Mouse (Mus musculus): ENCODE results near the gene Kif2c. TPM values are rescaled to one million over a fixed set of nuclear protein-coding genes. Genes with fewer than 3 reads are reported as not detected.

The Kif2c gene
- 2.1 TPM for polyA plus RNA-seq (2014; fragmentation: Illumina TruSeq; extraction: RNeasy Lipid Tissue Mini Kit (QIAGEN cat#74804); ENCODE audit: low read depth, low replicate concordance)

GRCm38 (mm10) chr4:117181863-117182758, at the start of gene Kif2c:
TSS of gene Kif2c (minus strand) at chr4:117182639.

GRCm38 (mm10) chr4:117155792-117156355, 26.6 kb downstream of the Kif2c start, which contains the start of gene Rps8:
TSS of gene Rps8 (minus strand) at chr4:117156243.

DNA sequence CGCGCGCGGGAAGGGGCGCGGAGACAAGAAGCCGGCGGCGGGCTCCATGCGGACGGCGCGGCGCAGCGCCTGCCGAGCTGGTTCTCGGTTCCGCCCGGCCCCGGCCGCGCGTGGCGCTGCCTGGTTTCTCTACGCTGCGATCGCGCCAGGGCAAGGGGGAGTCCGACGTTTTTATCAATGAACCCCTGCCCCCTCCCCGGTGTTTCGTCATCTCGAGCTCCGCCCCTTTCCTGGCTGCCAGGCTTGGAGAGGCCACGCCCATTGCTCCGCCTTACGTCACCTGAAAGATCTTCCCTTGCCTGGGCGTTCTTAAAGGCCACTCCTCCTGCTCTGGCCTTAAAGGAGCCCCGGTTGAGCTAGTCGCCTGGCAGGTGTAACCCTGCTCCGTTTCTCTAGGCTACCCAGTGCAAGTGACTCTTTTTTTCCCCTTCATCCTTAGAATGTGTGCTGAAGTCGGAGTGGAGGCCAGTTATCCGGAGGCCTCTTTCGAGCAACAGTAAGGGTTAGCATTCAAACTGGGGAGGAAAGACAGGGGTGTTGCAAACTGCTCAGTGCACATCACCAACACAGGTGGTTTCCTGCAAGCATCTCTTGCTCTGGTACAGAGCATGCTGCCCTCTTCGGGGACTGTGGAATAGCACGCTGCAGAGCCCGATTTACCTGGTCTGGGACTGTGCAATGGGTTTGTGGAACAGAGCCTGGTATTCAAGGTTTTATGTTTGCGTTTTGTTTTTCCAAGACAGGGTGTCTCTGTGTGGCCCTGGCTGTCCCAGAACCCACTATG, 48.4 kb downstream of the Kif2c start, which contains the start of gene Plk3:
TSS of gene Plk3 (minus strand) at position 147 of the 784 bp plus-strand sequence.

GRCm38 (mm10) chr4:117126675-117127290, 55.7 kb downstream of the Kif2c start, which contains the start of gene Tctex1d4:
TSS of gene Tctex1d4 (plus strand) at chr4:117126794.

DNA sequence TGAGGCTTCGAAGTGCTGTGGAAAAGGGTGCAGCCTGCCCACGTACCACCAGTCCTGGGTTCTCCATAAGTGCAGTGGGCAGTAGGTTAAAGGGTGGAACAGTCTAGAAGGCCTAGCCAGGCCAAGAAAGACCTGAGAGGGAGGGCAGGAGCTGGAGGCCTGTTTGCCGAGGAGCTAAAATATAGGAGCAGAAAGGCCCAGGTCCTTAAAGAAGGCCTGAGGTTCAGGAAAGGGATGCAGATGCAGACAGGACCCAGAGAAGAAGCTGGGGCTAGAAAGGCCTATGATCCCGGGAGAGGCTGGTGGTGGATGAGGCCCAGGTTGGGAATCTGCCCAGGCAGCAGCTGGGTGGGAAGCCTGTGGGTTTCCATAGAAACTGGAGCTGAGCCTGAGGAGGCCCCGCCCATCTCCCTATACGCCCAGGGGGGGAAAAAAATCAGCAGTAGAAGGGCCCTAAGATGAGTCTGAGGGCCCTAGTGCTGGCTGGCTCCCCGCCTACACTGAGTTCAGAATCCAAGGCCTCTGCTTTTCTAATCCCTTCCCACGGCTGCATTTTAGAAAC, 57.0 kb downstream of the Kif2c start, which contains the start of gene Btbd19:
TSS of gene Btbd19 (minus strand) at position 378 of the 562 bp plus-strand sequence.

Other genes starting within 250 kb of the Kif2c start
- gene Urod, start 188.2 kb downstream of the Kif2c start, polyA plus RNA-seq (2014; fragmentation: Illumina TruSeq; extraction: RNeasy Lipid Tissue Mini Kit (QIAGEN cat#74804); ENCODE audit: low read depth, low replicate concordance): 7.3 TPM
- gene Hectd3, start 187.3 kb downstream of the Kif2c start, polyA plus RNA-seq (2014; fragmentation: Illumina TruSeq; extraction: RNeasy Lipid Tissue Mini Kit (QIAGEN cat#74804); ENCODE audit: low read depth, low replicate concordance): 15.8 TPM
- 14.4 TPM for gene Eif2b3, start 163.2 kb downstream of the Kif2c start, polyA plus RNA-seq (2014; fragmentation: Illumina TruSeq; extraction: RNeasy Lipid Tissue Mini Kit (QIAGEN cat#74804); ENCODE audit: low read depth, low replicate concordance)
- not detected for gene Ptch2, start 86.6 kb downstream of the Kif2c start, polyA plus RNA-seq (2014; fragmentation: Illumina TruSeq; extraction: RNeasy Lipid Tissue Mini Kit (QIAGEN cat#74804); ENCODE audit: low read depth, low replicate concordance)
- gene Btbd19, start 56.9 kb downstream of the Kif2c start, polyA plus RNA-seq (2014; fragmentation: Illumina TruSeq; extraction: RNeasy Lipid Tissue Mini Kit (QIAGEN cat#74804); ENCODE audit: low read depth, low replicate concordance): 2.7 TPM
- not detected for gene Tctex1d4, start 55.8 kb downstream of the Kif2c start, polyA plus RNA-seq (2014; fragmentation: Illumina TruSeq; extraction: RNeasy Lipid Tissue Mini Kit (QIAGEN cat#74804); ENCODE audit: low read depth, low replicate concordance)
- 2.1 TPM for gene Plk3, start 48.7 kb downstream of the Kif2c start, polyA plus RNA-seq (2014; fragmentation: Illumina TruSeq; extraction: RNeasy Lipid Tissue Mini Kit (QIAGEN cat#74804); ENCODE audit: low read depth, low replicate concordance)
- gene Rps8, start 26.4 kb downstream of the Kif2c start, polyA plus RNA-seq (2014; fragmentation: Illumina TruSeq; extraction: RNeasy Lipid Tissue Mini Kit (QIAGEN cat#74804); ENCODE audit: low read depth, low replicate concordance): 161 TPM
- gene Tmem53, start 69.3 kb upstream of the Kif2c start, polyA plus RNA-seq (2014; fragmentation: Illumina TruSeq; extraction: RNeasy Lipid Tissue Mini Kit (QIAGEN cat#74804); ENCODE audit: low read depth, low replicate concordance): 0.57 TPM
- gene Armh1, start 69.5 kb upstream of the Kif2c start, polyA plus RNA-seq (2014; fragmentation: Illumina TruSeq; extraction: RNeasy Lipid Tissue Mini Kit (QIAGEN cat#74804); ENCODE audit: low read depth, low replicate concordance): not detected

Measured in sigmoid colon, adult 10 weeks (tissue).